Mouse (Mus musculus) layer of hippocampus, adult 18-20 months (tissue): Measurements from ENCODE around the gene Pdlim4. TPM values are rescaled to one million over a fixed set of nuclear protein-coding genes. Genes with fewer than 3 reads are reported as not detected.
"Not testable (repeated sequence)": the region's sequence is repeated elsewhere in the genome, so short reads cannot be mapped to it uniquely, and the experiment has no call there.

Experiments used
- DNase-seq, 2 experiments: peaks; one replicate each; pipeline ENCODE4 v3.0.0; 2022; ENCODE audit warnings: low spot score in 2 of 2
- total RNA-seq, 2 experiments: library from RNA; stranded (reverse); gene quantifications; 2 replicates each; pipeline ENCODE4 v1.2.3; 2021

Gene Pdlim4
- total RNA-seq, 2 experiments from 2014 or later = 14.8 to 15.4 TPM

GRCm38 (mm10) chr11:54062753-54063471, 5.9 kb downstream of the Pdlim4 start:
- DNase-seq = no peak

GRCm38 (mm10) chr11:54062086-54062752, 6.6 kb downstream of the Pdlim4 start:
- DNase-seq = no peak

DNA sequence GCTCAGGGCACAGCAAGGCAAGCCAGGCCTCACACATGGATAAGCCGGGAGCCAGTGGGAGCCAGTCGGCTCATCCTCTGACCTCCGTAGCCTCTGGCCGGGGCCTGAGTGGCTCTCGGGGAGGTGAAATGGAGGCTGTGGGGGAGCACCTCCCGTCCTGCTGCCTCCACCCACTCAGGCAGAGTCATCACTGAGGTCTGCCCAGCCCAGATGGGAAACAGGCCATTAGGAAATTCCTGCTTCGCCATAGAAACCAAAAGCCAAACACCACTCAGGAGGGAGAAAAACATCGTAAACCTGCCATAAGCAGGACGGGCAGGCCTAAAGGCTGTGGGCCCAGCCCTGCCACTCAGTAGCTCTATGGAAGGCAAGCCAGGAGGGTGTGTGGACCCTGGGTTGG, 8.5 kb downstream of the Pdlim4 start:
- no peak for DNase-seq

- no peak for DNase-seq
These were observed 9.3 kb downstream of the Pdlim4 start for GRCm38 (mm10) chr11:54059526-54059925.

GRCm38 (mm10) chr11:54058643-54059042, 10.2 kb downstream of the Pdlim4 start:
- DNase-seq = peak in 1 of 2 experiments; percentile 66

DNA sequence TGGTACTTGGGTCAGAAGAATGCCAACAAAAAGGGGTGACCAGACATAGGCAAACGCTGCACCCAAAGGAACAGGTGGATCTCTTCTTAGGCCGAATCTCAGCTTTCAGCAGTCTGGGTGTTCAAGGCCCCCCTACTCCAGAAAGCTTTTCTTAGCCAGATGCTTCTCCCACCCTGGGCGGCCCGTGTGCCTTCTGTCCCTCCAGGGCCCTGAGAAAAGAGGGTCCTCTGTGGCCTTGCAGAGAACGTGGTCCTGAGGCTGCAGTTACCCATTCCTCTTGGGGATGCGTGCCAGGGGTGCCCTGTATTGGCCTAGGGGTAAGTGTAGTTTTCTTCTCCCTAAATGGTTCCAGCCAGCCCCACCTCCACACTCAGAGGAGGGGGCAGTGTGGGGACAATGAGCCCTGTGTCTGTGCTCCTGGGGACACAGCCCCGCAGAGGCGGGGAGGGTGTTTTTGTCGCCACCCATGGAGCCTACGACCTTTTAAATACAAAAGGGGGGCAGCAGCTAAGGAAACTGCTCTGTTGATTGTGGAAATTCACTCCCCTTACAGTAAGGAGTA, 10.7 kb downstream of the Pdlim4 start:
- DNase-seq = peak in 1 of 2 experiments; percentile 24

DNA sequence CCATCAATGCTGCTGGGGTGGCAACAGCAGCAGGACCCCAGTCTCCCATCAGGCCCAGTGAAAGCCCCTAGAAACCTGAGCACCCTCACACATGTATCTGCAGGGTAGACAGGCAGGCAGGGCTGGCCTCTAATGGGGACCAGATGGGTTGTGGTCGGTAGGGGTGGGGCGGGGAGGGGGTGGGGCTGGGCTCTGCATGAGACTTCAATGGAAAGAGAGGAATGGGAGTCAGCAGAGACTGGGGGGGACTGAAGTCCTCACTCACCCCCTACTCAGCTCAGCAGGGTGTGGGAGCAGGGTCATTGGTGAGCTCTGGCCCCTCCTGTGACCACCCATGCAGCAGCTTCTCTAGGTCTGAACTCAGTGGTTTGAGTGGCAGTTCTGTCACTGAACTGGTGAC, 11.4 kb downstream of the Pdlim4 start:
- no peak for DNase-seq

- DNase-seq = peak in 1 of 2 experiments; percentile 34
These were observed 12.7 kb downstream of the Pdlim4 start for GRCm38 (mm10) chr11:54056132-54056531.

DNA sequence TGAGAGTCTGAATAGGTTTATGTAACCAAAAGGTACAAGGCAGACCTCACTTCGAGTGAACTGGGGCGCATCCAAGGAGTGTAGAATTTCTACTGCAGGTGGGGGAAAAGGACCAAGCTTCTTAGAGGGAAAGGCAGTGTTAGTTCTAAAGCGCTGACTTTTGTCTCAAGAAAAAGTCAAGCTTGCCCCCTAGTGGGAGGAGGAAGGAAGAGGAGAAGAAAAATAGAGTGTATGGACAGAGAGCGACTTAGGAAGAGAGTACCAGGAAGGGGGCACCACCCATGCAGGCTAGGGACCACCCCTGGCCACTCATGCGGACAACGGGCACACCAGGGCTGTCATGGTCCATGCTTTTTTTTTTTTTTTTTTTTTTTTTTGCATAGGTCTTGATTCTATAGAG, 14.6 kb downstream of the Pdlim4 start:
- DNase-seq = peak in 1 of 2 experiments; percentile 72

- no peak for DNase-seq
These were observed 15.7 kb downstream of the Pdlim4 start for GRCm38 (mm10) chr11:54053090-54053489.

DNA sequence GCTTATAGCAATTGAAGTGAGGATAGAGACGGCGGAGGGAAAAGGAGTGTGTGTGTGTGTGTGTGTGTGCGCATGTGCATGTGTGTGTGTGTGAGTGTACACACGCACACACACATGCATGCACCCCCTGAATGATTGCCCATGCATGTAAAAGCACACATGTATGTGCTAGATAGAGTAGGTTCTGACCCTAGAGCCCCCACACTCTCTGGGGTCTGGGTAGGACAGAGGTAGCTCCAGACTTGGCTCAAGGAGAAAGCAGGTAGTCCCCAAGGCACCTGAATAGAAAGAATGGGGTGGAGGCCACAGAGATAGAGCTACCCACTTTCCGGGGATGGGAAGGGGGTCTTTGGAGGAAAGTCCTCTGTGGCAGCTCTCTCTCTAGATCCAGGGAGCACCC, 16.7 kb downstream of the Pdlim4 start:
- no peak for DNase-seq

DNA sequence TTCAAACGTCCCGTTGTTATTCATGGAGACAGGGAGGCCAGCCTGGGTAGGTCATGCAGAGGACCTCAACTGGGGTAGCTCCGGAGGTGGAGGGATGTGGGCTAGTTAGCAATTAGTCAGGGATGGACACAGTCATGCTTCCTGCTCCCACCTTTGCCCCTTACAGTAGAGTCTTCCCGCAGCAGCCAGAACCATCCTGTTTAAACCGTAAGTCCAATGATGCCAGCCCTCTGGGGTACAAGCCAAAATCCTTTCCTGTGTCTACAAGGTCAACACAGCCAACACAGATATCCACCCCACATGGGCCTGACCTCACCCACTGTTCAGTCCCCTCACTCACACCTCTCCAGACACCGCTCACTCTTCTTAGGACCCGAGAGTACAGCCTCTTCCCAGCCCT, 17.7 kb downstream of the Pdlim4 start:
- DNase-seq = no peak

- peak; percentile 45 to 62 for DNase-seq
These were observed 18.6 kb downstream of the Pdlim4 start for GRCm38 (mm10) chr11:54050205-54050604.

- no peak for DNase-seq
These were observed 28.1 kb downstream of the Pdlim4 start for GRCm38 (mm10) chr11:54040676-54041075.

GRCm38 (mm10) chr11:54032872-54033271, 35.9 kb downstream of the Pdlim4 start:
- DNase-seq = not testable (repeated sequence)

DNA sequence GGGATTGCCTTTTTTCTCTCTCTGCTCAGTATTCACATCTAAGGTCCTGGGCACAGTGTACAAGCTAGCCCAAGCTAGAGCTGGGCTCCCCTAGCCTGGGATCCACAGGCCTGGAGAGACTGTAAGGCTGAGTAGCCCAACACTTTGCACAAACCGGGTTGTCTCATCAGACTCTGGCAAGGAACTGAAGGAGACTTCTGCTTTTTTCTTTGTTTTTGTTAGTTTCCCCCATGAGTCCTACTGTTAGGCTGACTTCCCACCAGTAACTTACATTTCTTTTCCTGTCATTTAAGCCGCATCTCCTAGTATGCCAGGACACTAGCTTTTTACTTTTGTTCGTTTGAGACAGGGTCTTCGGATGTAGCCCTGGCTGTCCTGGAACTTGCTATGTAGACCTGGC, 39.8 kb downstream of the Pdlim4 start:
- DNase-seq = no peak

DNA sequence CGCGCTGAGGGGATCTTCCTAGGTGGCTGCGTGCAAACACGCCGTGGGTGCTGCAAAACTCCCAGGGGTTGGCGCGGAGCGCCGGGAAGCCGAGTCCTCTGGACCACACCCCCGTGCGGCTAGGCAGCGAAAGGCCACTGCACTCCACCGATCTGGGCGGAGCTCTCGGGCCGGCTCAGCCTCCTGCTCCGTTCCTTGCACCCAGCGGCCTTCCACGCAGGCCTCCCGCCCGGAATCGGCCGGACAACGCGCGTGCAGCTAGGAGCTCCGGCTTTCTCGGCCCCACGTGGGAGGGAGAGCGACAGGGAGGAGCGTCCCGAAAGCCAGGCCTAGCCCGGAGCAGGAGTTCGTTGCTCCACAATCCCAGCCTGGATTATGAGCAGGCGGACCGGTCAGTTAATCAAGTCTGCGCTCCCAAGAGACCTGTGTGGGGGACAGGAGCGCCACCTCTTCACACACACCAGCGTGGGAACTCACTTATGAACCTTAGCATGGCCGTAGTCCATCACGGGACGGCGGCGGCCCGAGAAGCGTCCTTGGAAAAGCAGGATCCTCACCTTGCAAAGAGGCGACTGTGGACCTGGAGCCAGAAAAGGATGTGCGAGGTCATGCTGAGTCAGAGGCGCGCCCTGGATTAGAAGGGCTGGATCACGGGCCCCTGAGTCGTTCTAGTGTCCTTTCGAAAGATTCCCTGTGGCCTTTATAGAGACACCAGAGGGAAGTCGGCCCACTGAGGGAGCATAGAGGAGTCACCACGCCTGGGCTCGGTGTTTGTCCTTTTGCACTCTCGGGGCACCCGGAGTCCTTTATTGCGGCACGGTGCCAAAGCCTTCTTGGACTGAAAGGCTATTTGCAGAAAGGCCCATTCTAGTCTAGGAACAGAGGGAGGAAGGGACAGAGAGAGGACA, 40.5 kb downstream of the Pdlim4 start, which contains the start of gene Slc22a4:
Gene Slc22a4 (minus strand): TSS at position 47 of the 908 bp plus-strand sequence.
- peak; percentile 51 to 63 for DNase-seq

DNA sequence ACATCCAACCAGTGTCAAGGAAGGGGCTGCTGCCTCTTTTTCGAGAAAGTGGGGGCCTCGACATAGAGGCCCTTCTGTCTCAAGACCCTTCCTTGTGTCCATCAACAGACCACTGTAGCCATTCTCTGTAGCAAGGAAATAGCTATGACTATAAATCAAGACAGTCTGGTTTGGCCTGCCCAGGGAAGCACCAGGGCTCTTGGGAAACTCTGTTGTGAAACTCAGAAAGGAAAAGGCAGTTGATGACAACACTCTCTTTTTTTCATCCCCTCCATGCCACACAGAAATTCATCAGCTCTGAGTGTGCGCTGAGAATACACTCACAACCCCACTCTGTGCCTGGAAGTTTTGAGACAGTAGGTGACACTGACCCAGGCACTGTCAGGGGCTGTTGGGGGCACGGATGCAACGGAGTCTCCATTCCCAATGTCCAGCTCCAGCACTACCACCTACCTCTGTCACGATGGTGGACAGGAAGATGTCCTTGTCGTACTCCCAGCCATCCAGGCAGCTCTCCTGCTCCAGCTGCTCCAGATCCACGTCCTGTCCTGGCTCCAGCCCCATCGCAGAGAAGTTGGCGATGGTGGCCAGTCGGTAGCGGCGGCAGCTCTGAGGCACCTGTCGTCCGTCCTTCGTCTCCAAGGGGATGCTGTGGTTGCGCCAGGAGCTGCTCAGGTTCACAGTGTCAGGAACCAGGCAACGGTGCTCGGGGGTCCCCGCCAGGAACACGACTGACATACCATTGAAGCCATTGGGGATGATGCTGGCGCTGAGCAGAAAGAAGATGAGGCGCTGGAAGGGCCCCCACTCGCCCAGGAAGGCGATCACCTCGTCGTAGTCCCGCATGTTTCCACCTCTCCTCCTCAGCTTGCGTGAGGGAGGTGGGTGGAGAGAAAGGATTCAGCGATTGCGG, 41.4 kb downstream of the Pdlim4 start:
- DNase-seq = no peak

DNA sequence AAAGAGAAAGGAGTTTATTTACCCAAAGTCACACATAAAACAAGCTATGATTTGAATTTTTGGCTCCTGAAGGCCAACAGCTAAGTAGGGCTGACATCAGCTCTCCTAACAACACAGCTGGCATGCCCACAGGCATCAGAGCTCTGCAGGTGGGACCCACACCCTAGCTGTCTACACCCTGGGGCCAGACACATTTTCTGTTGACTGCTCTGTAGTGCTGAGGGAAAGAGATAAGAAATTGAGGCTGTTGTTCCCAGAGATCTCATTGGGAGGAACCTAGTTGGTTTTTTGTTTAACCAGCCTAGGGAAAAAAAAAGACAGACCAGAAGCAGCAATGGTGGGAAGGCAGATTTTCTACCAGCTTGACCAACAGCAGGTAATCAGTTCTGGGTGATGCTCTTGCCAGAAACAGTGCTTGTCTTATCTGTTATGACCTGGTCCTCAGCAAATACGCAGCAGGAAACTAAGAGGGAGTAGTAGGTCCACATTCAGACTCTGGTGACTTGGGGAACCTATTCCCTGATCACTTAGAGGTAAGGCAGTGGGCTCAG, 42.2 kb downstream of the Pdlim4 start:
- DNase-seq = no peak
